ENCODE assay signal across 11 mouse cellular contexts in the genomic region with DNA sequence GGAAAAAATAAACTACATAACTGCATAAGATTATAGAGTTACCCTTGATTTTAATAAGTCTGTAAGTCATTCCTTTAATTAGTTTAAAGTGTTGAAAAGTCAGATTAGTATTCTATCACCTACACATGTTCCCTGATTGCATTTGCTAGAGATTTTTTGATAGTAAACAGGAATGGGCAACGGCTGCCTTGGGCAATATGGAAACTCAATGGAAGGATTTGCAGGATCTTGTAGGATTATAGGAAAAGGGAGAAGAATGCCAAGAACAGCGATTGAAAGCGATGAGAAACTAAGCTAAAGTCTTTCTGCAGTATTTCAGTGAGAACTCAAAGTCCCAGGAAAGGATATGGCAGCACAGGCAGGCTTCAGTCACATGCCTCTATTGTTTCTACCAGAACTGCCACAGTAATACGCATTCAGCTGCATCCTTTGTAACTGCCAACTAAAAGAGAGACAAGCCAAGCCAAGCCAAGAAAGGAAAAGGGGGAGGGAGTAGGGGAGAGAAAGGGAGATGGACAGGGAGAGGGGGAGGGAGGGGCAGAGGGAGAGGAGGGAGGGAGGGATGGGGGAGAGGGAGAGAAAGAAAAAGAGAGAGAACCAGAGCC.
DNase-seq lines count a peak whose midpoint lies in the region; ATAC-seq and TF ChIP-seq lines count a peak whose summit lies in the region.
"Had no signal": no experiment of that assay in that cellular context is flagged by ENCODE, and none has a peak within 500 bp of the region (broad histone marks: within the 10 kb centered on the region; RNA-seq: fewer than 3 reads in every experiment).

No protein-coding gene starts in this region.

- H3K27ac ChIP-seq in neural tube, embryonic 11.5 days (ENCODE audit: low read depth, low read length), result no peak overlapping the region
- H3K27ac ChIP-seq in forebrain, embryonic 11.5 days (ENCODE audit: low read depth, low read length), result peak overlapping the region; percentile 21; the same call in 1 of the 2 replicates
- no peak overlapping the region for H3K27ac ChIP-seq in hindbrain, postnatal 0 days

- H3K4me3 ChIP-seq in neural tube, embryonic 11.5 days (ENCODE audit: low read depth, low read length), result no peak overlapping the region
- no peak overlapping the region for H3K4me3 ChIP-seq in forebrain, embryonic 11.5 days (ENCODE audit: low read depth, low read length)
- no peak overlapping the region for H3K4me3 ChIP-seq in hindbrain, postnatal 0 days (ENCODE audit: low read length)
- H3K4me3 ChIP-seq: myocyte had no signal

- peaks cover 8% of the 10 kb centered on the region; the same call in 1 of the 2 replicates for H3K4me1 ChIP-seq in neural tube, embryonic 11.5 days (ENCODE audit: control insufficient read depth, insufficient read depth, low read length)
- no peaks in the 10 kb centered on the region for H3K4me1 ChIP-seq in forebrain, embryonic 11.5 days (replicated peaks; ENCODE audit: control insufficient read depth, insufficient read depth, low read length)
- H3K4me1 ChIP-seq in hindbrain, postnatal 0 days (ENCODE audit: insufficient read depth, low read length), result no peaks in the 10 kb centered on the region

- H3K27me3 ChIP-seq in neural tube, embryonic 11.5 days (ENCODE audit: control insufficient read depth, insufficient read depth, low read length), result no peaks in the 10 kb centered on the region
- H3K27me3 ChIP-seq in forebrain, embryonic 11.5 days (ENCODE audit: control insufficient read depth, insufficient read depth, low read length), result no peaks in the 10 kb centered on the region
- no peaks in the 10 kb centered on the region for H3K27me3 ChIP-seq in hindbrain, postnatal 0 days (ENCODE audit: insufficient read depth, low read length)

- H3K9ac ChIP-seq in neural tube, embryonic 11.5 days (ENCODE audit: low read length), result no peak overlapping the region
- H3K9ac ChIP-seq in forebrain, embryonic 11.5 days (ENCODE audit: low read length), result no peak overlapping the region
- H3K9ac ChIP-seq in hindbrain, postnatal 0 days (replicated peaks; ENCODE audit: low read length), result no peak overlapping the region
- H3K9ac ChIP-seq: liver, postnatal 0 days had no signal

- H3K9me3 ChIP-seq in neural tube, embryonic 11.5 days (ENCODE audit: control insufficient read depth, low read length), result no peaks in the 10 kb centered on the region
- no peaks in the 10 kb centered on the region for H3K9me3 ChIP-seq in forebrain, embryonic 11.5 days (ENCODE audit: control insufficient read depth, low read length)
- no peaks in the 10 kb centered on the region for H3K9me3 ChIP-seq in hindbrain, postnatal 0 days (ENCODE audit: low read length)

- ATAC-seq in neural tube, embryonic 11.5 days (ENCODE audit: insufficient read depth, low FRiP score, low TSS enrichment), result peak; percentile 86
- peak; percentile 90 for ATAC-seq in forebrain, embryonic 11.5 days (replicated peaks; ENCODE audit: low FRiP score)
- ATAC-seq in hindbrain, postnatal 0 days, result peak; percentile 90
- ATAC-seq: liver, postnatal 0 days had no signal

- no peak overlapping the region for H3K4me2 ChIP-seq in neural tube, embryonic 11.5 days (ENCODE audit: low read depth)
- H3K4me2 ChIP-seq in forebrain, embryonic 11.5 days (ENCODE audit: low read depth, low read length, severe bottlenecking), result no peak overlapping the region
- H3K4me2 ChIP-seq in hindbrain, postnatal 0 days (ENCODE audit: low read depth, low read length), result no peak overlapping the region

- TF ChIP-seq CTCF in hindbrain, postnatal 0 days (IDR thresholded peaks at IDR 0.05; ENCODE audit: low read depth), result no peak

- no peaks in the 10 kb centered on the region for H3K36me3 ChIP-seq in neural tube, embryonic 11.5 days (ENCODE audit: control insufficient read depth, insufficient read depth, low read length)
- no peaks in the 10 kb centered on the region for H3K36me3 ChIP-seq in forebrain, embryonic 11.5 days (ENCODE audit: control insufficient read depth, insufficient read depth, low read length)
- H3K36me3 ChIP-seq in hindbrain, postnatal 0 days (ENCODE audit: insufficient read depth, low read length), result no peaks in the 10 kb centered on the region

- WGBS in neural tube, embryonic 11.5 days, result 65% methylated on average over 4 of the region's 4 CpGs
- WGBS in forebrain, embryonic 11.5 days, result 39% methylated on average over 4 of the region's 4 CpGs
- WGBS in hindbrain, postnatal 0 days, result 33% methylated on average over 4 of the region's 4 CpGs

- DNase-seq in neural tube, embryonic 11.5 days (ENCODE audit: low spot score), result peak; percentile 12
- DNase-seq in neural tube, embryonic 10.5 days (ENCODE audit: extremely low spot score, low spot score), result no peak
- DNase-seq in forebrain, embryonic 11.5 days (ENCODE audit: low spot score), result no peak
- DNase-seq in hindbrain, postnatal 0 days (ENCODE audit: low spot score), result peak; percentile 66
- DNase-seq in retina, postnatal 1 day, result peak; percentile 69
- DNase-seq in heart, adult 11 months, result no peak
- DNase-seq in ovary, postnatal 36 days (ENCODE audit: low spot score), result no peak
- DNase-seq in right cerebral cortex, adult 2 months (ENCODE audit: low spot score in 2 of 2), result no peak
- DNase-seq: kidney, postnatal 10 days; liver, postnatal 0 days had no signal

Comparison
In these comparisons a context has a peak if more than half of its experiments do, and no peak if none do; other contexts are left out.
1. DNase-seq: peak in neural tube, embryonic 11.5 days (single experiment), hindbrain, postnatal 0 days (single experiment) and retina, postnatal 1 day (single experiment); none in neural tube, embryonic 10.5 days (single experiment), forebrain, embryonic 11.5 days (single experiment), heart, adult 11 months (single experiment), ovary, postnatal 36 days (single experiment) and right cerebral cortex, adult 2 months (0 of 2).
2. Peak in every context shown above with its lines, with median percentiles within 50 percentile points of each other: ATAC-seq.